Mouse (Mus musculus) olfactory bulb, adult 2 months (tissue): Measurements from ENCODE around the gene Sptbn1.

Experiments
- CTCF ChIP-seq: fragments of 200-500 bp; IDR thresholded peaks from 2 replicates; pipeline ENCODE4 v1.5.1; 2012; ENCODE audit warnings: low read depth, mild to moderate bottlenecking, low read length, moderate library complexity; ENCODE audit not compliant: insufficient read depth
- POLR2A ChIP-seq: fragments of 200-500 bp; IDR thresholded peaks from 2 replicates; pipeline ENCODE4 v1.6.1; 2012; ENCODE audit warnings: mild to moderate bottlenecking, low read depth, low read length, moderate library complexity; ENCODE audit not compliant: insufficient read depth

GRCm38 (mm10) chr11:30194800-30195199 lies 73.2 kb downstream of the Sptbn1 start:
- TF ChIP-seq POLR2A, result no peak
- TF ChIP-seq CTCF, result no peak
